Mouse (Mus musculus): ENCODE measurements around the gene Negr1. TPM values are rescaled to one million over a fixed set of nuclear protein-coding genes. Genes with fewer than 3 reads are reported as not detected.
A peak's percentile ranks its signal among the peaks of the same experiment; 100 is the strongest.

The Negr1 gene
- polyA plus RNA-seq, 1 experiment from 2014 or later: 18.3 TPM

GRCm38 (mm10) chr3:157321081-157321573, 759.5 kb downstream of the Negr1 start:
- Histone ChIP-seq H3K4me2 (no peak overlapping the region), H3K4me1 (replicated peaks) (peaks cover 11% of the 10 kb centered on the region; the same call in 1 of the 2 replicates), H3K4me3 (no peak overlapping the region), H3K9ac (no peak overlapping the region), H3K27me3 (no peaks in the 10 kb centered on the region), H3K27ac (replicated peaks) (no peak overlapping the region), H3K36me3 (no peaks in the 10 kb centered on the region), H3K9me3 (no peaks in the 10 kb centered on the region)
- peak; percentile 50 for ATAC-seq (ENCODE audit: low read depth)
- WGBS: 13% methylated on average over 1 of the region's 1 CpGs

- H3K4me3 ChIP-seq: no peak overlapping the region
- ATAC-seq (ENCODE audit: low read depth): no peak
- WGBS: 9% methylated on average over 1 of the region's 1 CpGs
These were observed 760.2 kb downstream of the Negr1 start for GRCm38 (mm10) chr3:157321834-157322233.

GRCm38 (mm10) chr3:157334169-157334568, 772.6 kb downstream of the Negr1 start:
- no peak for ATAC-seq (ENCODE audit: low read depth)
- no peak overlapping the region for H3K4me3 ChIP-seq
- H3K9me3 ChIP-seq: no peaks in the 10 kb centered on the region
- H3K27ac ChIP-seq (replicated peaks): no peak overlapping the region
- H3K9ac ChIP-seq: no peak overlapping the region
- WGBS: 83% methylated on average over 1 of the region's 1 CpGs
- H3K4me1 ChIP-seq (replicated peaks): no peaks in the 10 kb centered on the region
- no peaks in the 10 kb centered on the region for H3K36me3 ChIP-seq
- no peak overlapping the region for H3K4me2 ChIP-seq
- no peaks in the 10 kb centered on the region for H3K27me3 ChIP-seq

More at GRCm38 (mm10) chr3:157321834-157322233, 760.2 kb downstream of the Negr1 start:
- Histone ChIP-seq H3K36me3 (no peaks in the 10 kb centered on the region), H3K4me2 (no peak overlapping the region), H3K9me3 (no peaks in the 10 kb centered on the region), H3K9ac (no peak overlapping the region), H3K27ac (replicated peaks) (no peak overlapping the region), H3K27me3 (no peaks in the 10 kb centered on the region), H3K4me1 (replicated peaks) (peaks cover 11% of the 10 kb centered on the region; the same call in 1 of the 2 replicates)

- Histone ChIP-seq H3K9me3 (no peaks in the 10 kb centered on the region), H3K36me3 (no peaks in the 10 kb centered on the region), H3K27me3 (no peaks in the 10 kb centered on the region), H3K4me1 (replicated peaks) (no peaks in the 10 kb centered on the region), H3K4me2 (no peak overlapping the region), H3K27ac (replicated peaks) (no peak overlapping the region), H3K9ac (no peak overlapping the region), H3K4me3 (no peak overlapping the region)
- WGBS: 61% methylated on average over 2 of the region's 2 CpGs
- no peak for ATAC-seq (ENCODE audit: low read depth)
These were observed 787.9 kb downstream of the Negr1 start for GRCm38 (mm10) chr3:157349480-157349879.

GRCm38 (mm10) chr3:157358905-157359304, 797.3 kb downstream of the Negr1 start:
- Histone ChIP-seq H3K4me1 (replicated peaks) (no peaks in the 10 kb centered on the region), H3K9ac (no peak overlapping the region), H3K4me3 (no peak overlapping the region), H3K36me3 (no peaks in the 10 kb centered on the region), H3K9me3 (no peaks in the 10 kb centered on the region), H3K27ac (replicated peaks) (no peak overlapping the region), H3K27me3 (no peaks in the 10 kb centered on the region), H3K4me2 (no peak overlapping the region)
- WGBS: 69% methylated on average over 3 of the region's 3 CpGs
- 0 out of 2 replicates have a peak, but pooled peaks have one; percentile 15 for ATAC-seq (ENCODE audit: low read depth)

- H3K9me3 ChIP-seq: no peaks in the 10 kb centered on the region
- H3K27ac ChIP-seq (replicated peaks): no peak overlapping the region
- WGBS: 83% methylated on average over 6 of the region's 6 CpGs
- no peak overlapping the region for H3K4me2 ChIP-seq
- H3K9ac ChIP-seq: no peak overlapping the region
- no peak overlapping the region for H3K4me3 ChIP-seq
- ATAC-seq (ENCODE audit: low read depth): no peak
- no peaks in the 10 kb centered on the region for H3K27me3 ChIP-seq
- no peaks in the 10 kb centered on the region for H3K36me3 ChIP-seq
- no peaks in the 10 kb centered on the region for H3K4me1 ChIP-seq (replicated peaks)
These were observed 798.2 kb downstream of the Negr1 start for GRCm38 (mm10) chr3:157359840-157360239.

Measured in neural tube, embryonic 13.5 days (tissue).